ENCODE assay signal across 38 mouse cellular contexts in the genomic region with DNA sequence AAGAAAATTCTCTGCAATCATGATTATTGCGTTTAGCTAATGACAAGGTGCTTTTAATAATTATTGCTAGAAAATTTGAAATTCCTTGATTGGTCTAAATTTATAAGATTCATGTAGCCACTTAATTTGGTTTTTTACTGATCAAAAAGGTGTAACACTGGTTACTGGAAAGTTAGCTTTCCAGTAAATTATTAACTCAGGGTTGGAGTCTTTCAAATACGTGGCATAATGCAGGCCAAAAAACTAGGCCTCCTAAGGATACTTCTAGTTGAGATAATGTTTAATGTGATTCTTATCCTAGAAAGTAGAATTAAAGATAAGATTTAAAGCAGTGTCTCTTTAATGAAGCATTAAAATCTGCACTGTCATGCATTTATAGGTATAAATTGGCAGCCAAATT. TPM values are rescaled to one million over a fixed set of nuclear protein-coding genes. Genes with fewer than 3 reads are reported as not detected.
"Had no signal": no experiment of that assay in that cellular context is flagged by ENCODE, and none has a peak within 500 bp of the region (broad histone marks: within the 10 kb centered on the region; RNA-seq: fewer than 3 reads in every experiment).

No protein-coding gene starts in this region.

RNA-seq across cellular contexts. Expression of gene Serpina3n, which starts 28.2 kb away (rescaled TPM):
- total RNA-seq: megakaryocyte progenitor cell, adult 5-6 weeks; megakaryocyte-erythroid progenitor cell, adult 5-6 weeks; monocyte, adult 5-6 weeks had no signal
- polyA plus RNA-seq: limb, embryonic 10.5 days; limb, embryonic 11.5 days; limb, embryonic 12.5 days; liver, embryonic 11.5 days; liver, embryonic 12.5 days; lung, embryonic 14.5 days; macrophage; midbrain, embryonic 10.5 days; midbrain, embryonic 11.5 days; midbrain, embryonic 12.5 days; midbrain, embryonic 13.5 days; neural tube, embryonic 11.5 days had no signal

RNA-seq across cellular contexts. Expression of gene Serpina3k, which starts 40.1 kb away (rescaled TPM):
- total RNA-seq: left cerebral cortex, adult 8-10 months; left cerebral cortex, postnatal 10 days; left cerebral cortex, postnatal 14 days; left cerebral cortex, postnatal 25 days; left cerebral cortex, postnatal 36 days; left cerebral cortex, postnatal 4 days; megakaryocyte progenitor cell, adult 5-6 weeks; megakaryocyte, adult 5-6 weeks; megakaryocyte-erythroid progenitor cell, adult 5-6 weeks; midbrain, postnatal 0 days; monocyte, adult 5-6 weeks had no signal
- polyA plus RNA-seq: limb, embryonic 10.5 days; limb, embryonic 11.5 days; limb, embryonic 12.5 days; limb, embryonic 13.5 days; limb, embryonic 14.5 days; limb, embryonic 15.5 days; liver, embryonic 11.5 days; liver, embryonic 12.5 days; liver, embryonic 13.5 days; liver, embryonic 14.5 days; liver, embryonic 15.5 days; liver, embryonic 16.5 days; lung, embryonic 14.5 days; lung, embryonic 15.5 days; lung, embryonic 16.5 days; macrophage; midbrain, embryonic 10.5 days; midbrain, embryonic 11.5 days; midbrain, embryonic 12.5 days; midbrain, embryonic 13.5 days; midbrain, embryonic 14.5 days; midbrain, embryonic 15.5 days; midbrain, embryonic 16.5 days; midbrain, postnatal 0 days; myocyte; neural tube, embryonic 11.5 days; neural tube, embryonic 12.5 days had no signal

RNA-seq across cellular contexts. Expression of gene Serpina3m, which starts 40.1 kb away (rescaled TPM):
- total RNA-seq: left cerebral cortex, postnatal 10 days; left cerebral cortex, postnatal 14 days; left cerebral cortex, postnatal 36 days; left cerebral cortex, postnatal 4 days; megakaryocyte progenitor cell, adult 5-6 weeks; megakaryocyte, adult 5-6 weeks; megakaryocyte-erythroid progenitor cell, adult 5-6 weeks; midbrain, postnatal 0 days; monocyte, adult 5-6 weeks had no signal
- polyA plus RNA-seq: limb, embryonic 10.5 days; limb, embryonic 11.5 days; limb, embryonic 12.5 days; limb, embryonic 13.5 days; limb, embryonic 14.5 days; limb, embryonic 15.5 days; liver, embryonic 11.5 days; liver, embryonic 12.5 days; liver, embryonic 13.5 days; liver, embryonic 15.5 days; lung, embryonic 14.5 days; lung, embryonic 15.5 days; lung, embryonic 16.5 days; lung, postnatal 0 days; macrophage; midbrain, embryonic 10.5 days; midbrain, embryonic 11.5 days; midbrain, embryonic 12.5 days; midbrain, embryonic 13.5 days; midbrain, embryonic 14.5 days; midbrain, embryonic 15.5 days; midbrain, embryonic 16.5 days; midbrain, postnatal 0 days; myocyte; neural tube, embryonic 11.5 days; neural tube, embryonic 12.5 days had no signal
